Mouse (Mus musculus) frontal cortex, postnatal 25 days (tissue): ENCODE results near the gene Frs3.

Experiments
- DNase-seq, 2 experiments: peaks; one replicate each; pipeline ENCODE4 v3.0.0; 2022; ENCODE audit warnings: low spot score in 2 of 2

The Frs3 gene

DNA sequence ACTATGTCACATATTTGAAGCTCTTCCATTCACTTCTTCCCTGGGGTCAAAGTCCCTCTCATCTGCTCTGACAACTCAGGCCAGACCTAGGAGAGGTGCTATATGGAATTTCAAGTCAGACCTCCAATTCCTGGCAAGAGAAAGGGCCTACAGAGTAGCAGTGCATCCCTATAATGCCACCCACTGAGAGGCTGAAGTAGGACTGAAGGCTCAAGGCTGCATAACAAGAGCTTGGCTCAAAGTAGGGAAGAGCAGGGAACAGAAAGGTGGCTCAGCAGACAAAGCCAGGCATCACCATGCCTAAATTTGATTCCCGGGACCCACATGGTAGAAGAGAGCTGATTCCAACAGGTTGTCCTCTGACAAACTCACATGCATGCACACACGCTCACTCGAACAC, 2.8 kb downstream of the Frs3 start:
- DNase-seq: no peak

DNA sequence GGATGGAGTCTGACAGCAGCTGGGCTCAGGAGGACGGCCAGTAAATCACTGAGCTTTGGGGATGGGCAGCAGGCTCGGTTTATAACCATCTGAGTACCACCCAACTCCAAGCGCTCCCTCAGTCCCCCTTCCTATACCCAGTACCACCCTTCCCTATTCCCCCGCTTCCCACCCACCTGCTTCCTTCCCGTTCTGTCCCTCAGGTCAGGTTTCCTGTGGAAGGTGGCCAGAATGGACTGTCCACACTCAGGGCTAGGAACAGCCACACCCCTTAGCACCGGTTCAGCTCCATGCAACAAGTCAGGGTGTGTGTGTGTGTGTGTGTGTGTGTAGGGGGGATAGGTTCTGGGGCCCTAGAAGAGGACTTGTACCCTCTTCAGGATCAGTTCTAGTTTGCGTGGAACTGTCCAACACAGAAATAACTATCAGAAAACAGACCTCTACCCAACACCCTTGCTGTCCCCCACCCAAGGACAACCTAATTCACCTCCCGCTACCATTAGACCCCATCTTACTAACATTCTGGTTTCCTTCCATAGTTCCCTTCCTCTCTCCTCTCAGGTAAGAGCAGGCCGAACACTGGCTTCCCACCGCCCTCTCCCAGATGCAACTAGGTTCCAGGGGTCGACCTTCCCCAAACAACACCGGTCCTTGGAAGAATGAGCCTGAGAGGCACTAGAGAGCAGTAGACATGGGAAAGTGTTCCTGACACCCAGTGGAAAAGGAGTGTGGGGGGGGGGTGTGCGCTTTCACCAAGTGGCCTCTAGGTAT, 5.0 kb downstream of the Frs3 start:
- DNase-seq: no peak

GRCm38 (mm10) chr17:47694442-47694502, 5.4 kb downstream of the Frs3 start, which contains the start of gene Gm21981:
Gene Gm21981, minus strand, starts transcription at chr17:47694455.
- no peak for DNase-seq

GRCm38 (mm10) chr17:47694503-47695336, 5.9 kb downstream of the Frs3 start, which contains the start of gene Prickle4:
Gene Prickle4, minus strand, starts transcription at chr17:47694736.
- DNase-seq: peak; percentile 92 to 96

DNA sequence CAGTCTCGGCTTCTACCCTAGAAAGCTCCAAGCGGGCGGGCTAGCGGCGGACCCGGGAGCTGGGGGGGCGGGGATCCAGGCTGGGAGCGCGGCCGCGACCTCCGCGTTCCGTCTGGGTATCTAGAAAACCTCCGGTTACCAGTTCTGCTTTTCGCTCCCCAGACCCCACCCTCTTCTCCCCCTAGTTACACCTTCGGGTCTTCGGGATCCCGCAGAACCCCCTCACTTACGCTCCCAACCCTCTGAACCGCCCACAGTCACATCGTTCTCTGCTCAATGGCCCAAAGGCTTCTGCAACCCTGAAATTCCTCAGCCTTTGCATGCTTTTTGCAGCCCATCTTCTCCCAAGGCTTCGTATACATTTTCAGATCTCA, 6.5 kb downstream of the Frs3 start:
- no peak for DNase-seq

DNA sequence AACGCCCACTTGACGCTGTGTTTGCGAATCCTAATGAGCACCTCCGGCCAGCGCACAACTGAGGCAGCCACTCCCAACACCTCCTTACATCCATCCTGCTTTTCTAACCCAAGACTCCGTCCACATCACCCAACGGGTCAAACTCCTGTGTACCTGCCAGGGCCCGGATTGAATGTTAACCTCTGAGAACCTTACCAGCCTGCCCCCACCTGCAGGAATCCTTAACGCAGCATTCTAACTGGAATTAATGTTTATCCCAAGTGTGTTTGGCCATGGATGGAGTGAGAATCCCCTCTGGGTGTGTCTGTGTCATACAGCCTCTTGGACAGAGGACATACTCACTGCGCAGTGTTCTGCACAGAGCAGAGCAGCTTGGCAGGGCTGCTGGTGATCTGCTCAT, 9.3 kb downstream of the Frs3 start:
- DNase-seq: no peak

DNA sequence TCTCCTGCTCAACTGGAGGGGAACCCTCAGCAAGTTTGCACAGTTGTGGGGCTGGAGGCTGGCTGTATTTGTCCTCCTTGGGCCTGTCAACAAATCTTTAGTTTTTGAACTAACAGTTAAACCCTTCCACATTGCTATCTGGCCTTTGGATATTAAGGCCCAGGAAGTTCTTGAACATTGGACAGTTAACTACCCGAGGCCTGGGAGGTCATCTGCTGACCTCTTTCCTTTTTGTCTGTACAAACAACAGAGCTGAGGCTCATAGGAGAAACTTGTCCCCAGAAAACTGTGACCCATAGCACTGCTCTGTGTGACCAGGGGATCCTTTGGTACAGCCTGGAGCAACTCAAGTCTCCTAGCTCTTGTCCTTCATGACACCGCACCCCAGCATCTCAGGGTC, 10.2 kb downstream of the Frs3 start:
- DNase-seq: no peak

DNA sequence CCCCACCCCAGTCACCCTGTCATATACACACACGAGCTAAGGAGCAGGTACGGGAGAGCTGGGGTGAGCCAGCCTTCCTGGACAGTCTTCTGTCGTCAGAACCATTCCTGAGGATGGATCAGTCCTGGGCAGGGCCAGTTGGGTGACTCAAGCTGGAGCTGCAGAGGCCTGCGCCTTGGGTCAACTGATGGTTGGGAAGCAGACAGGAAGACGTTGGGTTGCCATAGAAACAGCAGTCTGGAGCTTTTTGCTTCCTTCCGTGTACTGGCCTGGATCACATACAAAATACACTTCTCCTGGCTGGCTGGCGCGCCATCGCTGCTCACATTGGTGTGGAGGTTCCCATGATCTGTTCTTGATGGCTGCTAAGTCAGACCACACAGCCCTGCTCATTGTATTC, 13.0 kb downstream of the Frs3 start:
- no peak for DNase-seq

- no peak for DNase-seq
Observed at GRCm38 (mm10) chr17:47702548-47703345, 13.9 kb downstream of the Frs3 start.

- no peak for DNase-seq
Observed at GRCm38 (mm10) chr17:47703556-47703955, 14.7 kb downstream of the Frs3 start.

- DNase-seq: no peak
Observed at GRCm38 (mm10) chr17:47704692-47705091, 15.9 kb downstream of the Frs3 start.

- DNase-seq: no peak
Observed at GRCm38 (mm10) chr17:47706196-47706595, 17.4 kb downstream of the Frs3 start.

- DNase-seq: no peak
Observed at GRCm38 (mm10) chr17:47707961-47708360, 19.1 kb downstream of the Frs3 start.

GRCm38 (mm10) chr17:47708972-47709371, 20.1 kb downstream of the Frs3 start:
- no peak for DNase-seq

DNA sequence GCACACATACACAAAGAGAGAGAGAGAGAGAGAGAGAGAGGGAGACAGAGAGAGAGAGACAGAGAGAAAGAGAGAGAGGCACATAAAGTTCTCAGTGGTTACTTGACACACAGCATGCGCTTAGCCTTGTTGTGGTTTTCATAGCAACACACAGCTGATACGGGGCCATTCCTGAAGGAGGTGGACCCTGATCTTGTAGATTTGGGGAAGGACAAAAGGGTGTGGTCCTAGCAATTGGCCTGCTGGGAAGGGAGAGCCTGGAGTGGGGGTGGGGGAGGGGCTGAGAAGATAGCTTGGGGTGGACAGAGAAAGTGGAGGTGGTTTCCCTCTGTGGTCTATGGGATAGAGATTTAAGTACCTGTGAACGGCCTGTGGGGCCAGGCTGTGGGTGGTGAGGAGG, 21.2 kb downstream of the Frs3 start:
- DNase-seq: no peak

- no peak for DNase-seq
Observed at GRCm38 (mm10) chr17:47711883-47712282, 23.1 kb downstream of the Frs3 start.

DNA sequence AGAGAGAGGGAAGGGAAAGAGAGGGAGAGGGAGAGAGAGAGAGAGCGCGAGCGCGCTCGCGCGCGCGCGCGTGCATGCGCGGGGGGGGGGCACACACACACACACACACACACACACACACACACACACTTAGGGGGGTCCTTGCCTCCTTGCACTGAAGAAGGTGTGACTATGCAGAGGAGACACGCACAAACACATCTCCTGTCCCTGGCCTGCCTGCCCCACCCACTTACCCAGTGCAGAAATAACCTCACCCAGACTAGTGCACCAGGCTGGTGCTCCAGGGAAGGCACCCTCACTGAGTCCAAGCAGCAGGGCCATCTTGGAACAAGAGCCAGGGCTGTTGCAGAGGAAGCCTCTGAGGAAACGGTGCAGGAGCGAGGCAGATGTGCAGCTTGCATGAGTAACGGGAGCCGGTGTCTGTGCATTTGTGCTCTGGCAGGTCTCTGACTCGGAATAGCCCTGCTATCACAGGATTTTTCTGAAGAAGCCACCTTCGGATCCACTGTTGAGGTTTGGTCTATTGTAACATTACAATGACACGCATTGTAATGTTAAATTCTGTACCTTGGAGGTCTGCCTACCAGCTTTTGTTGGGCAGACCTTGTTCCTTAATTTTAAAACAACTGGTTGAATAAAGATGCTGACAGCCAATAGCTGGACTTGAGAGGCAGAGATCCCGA, 24.2 kb downstream of the Frs3 start:
- no peak for DNase-seq

- no peak for DNase-seq
Observed at GRCm38 (mm10) chr17:47715037-47715436, 26.2 kb downstream of the Frs3 start.

DNA sequence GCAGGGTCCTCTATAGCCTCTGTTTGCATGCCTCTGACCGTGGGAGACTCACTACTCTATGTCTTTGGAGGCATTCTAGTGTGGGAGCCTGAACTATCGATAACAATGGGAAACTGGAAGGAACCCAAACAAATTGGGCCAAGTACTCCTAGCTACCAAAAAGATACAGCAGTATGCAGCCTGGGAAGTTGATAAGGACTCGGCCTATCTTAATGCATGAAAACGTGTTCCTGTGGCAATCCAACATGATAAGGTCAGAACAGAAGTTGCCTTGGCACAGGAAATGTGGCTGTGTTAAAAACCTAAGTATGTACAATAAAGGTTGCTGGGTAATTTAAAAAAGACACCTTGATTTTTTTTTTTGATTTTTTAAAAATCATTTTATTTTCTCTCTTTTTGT, 32.4 kb downstream of the Frs3 start:
- DNase-seq: no peak

DNA sequence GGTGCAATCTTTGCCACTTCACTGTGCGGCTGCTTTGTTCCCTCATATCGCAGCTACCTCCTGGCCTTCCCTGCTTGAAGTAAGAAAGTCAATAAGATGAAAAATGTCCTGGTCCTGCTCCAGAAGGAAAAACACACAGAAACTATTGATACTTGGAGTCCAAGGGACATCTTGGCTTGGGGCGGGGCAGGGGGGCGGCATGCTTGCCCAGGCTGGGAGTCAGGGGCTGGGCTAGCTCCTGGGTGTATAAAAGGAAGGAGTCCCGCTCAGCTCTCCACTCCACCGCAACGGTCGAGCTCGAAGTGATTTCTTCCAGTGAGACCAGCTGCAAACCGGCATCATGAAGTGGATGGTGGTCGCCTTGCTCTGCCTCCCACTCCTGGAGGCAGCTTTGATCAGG, 37.7 kb downstream of the Frs3 start, which contains the start of gene Pgc:
Gene Pgc, plus strand, starts transcription at position 277 of the 400 bp plus-strand sequence.
- no peak for DNase-seq

GRCm38 (mm10) chr17:47730633-47731575, 42.1 kb downstream of the Frs3 start:
- DNase-seq: no peak
